Mouse (Mus musculus) ES-Bruce4 (cell line): ENCODE measurements around the gene Mcm9.

Source experiments
- CTCF ChIP-seq: IDR thresholded peaks from one replicate; pipeline ENCODE4 v1.8.1; 2011; ENCODE audit warnings: low read depth, low read length
- POLR2A ChIP-seq: IDR thresholded peaks from one replicate; pipeline ENCODE4 v1.8.1; 2011; ENCODE audit warnings: low read length; ENCODE audit not compliant: insufficient read depth

DNA sequence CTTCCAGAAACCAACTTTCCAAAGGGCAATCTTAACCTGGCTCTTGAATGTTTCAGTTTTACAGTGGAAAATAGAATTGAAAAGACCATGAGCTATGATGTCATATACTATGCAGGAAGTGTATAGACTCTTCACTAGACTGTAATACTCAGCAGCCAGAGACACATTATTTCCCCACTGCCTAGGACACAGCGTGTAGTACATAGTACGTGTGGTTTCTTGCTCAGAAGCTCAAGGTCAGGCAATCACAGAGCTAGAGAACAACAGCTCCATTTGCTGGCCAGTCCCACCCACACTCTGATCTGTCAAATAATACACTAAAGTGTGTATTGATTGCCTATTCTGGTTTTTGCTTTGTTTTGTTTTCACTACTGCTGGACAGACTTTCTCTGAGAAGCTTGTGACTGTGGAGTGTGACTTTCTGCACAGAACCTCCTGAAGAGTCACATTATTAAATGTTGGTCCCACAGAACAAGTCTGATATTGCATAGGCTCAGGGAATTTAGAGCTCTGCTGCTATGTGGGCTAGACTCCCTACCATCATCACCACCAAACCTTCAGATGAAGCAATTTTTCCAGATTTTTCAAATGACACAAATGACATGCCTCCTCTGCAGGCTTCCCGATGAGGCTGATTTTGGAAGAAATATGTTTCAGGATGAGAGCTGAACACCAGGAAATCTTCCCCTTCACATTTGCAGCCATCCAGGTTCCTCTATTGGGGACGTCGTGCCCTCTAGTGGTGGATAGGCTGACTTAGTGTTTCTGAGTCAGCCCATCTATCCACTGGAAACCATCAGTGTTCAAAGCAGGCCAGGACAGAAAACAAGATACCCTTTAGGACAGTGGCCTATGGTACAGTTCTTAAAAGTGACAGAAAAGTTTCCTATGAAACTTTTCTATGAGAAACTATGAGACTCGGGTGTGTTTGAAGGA is 102.1 kb downstream of the Mcm9 start:
- TF ChIP-seq CTCF (peak; percentile 48), POLR2A (no peak)
